Mouse (Mus musculus): ENCODE measurements at regions not wholly inside any gene's neighbourhood (a gene's known extent, or its start where the extent isn't known, plus 50 kb on each side); places are given as distances from the start of the nearest gene placed in this dataset.

DNA sequence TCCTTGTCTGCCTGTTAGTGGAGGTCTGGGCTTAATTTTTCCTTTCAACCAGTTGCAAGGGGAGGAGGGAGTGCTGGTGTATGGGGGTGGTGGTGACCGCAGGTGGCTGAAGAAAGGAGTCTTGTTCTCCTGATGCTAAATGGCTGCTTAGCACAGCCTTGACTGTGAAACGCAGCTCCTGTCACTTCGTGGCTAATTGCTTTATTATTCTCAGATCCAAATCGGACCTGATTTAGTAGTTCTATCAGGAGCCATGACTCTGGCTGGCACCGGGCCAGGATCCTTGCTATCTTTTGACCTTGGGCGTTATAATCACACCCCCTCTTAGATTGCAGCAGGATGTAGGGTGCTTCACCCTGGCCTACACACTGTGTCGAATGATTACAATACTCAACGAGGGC, 726.8 kb downstream of the Bcl11a start:
- no peak for DNase-seq (ENCODE audit: low read depth)

DNA sequence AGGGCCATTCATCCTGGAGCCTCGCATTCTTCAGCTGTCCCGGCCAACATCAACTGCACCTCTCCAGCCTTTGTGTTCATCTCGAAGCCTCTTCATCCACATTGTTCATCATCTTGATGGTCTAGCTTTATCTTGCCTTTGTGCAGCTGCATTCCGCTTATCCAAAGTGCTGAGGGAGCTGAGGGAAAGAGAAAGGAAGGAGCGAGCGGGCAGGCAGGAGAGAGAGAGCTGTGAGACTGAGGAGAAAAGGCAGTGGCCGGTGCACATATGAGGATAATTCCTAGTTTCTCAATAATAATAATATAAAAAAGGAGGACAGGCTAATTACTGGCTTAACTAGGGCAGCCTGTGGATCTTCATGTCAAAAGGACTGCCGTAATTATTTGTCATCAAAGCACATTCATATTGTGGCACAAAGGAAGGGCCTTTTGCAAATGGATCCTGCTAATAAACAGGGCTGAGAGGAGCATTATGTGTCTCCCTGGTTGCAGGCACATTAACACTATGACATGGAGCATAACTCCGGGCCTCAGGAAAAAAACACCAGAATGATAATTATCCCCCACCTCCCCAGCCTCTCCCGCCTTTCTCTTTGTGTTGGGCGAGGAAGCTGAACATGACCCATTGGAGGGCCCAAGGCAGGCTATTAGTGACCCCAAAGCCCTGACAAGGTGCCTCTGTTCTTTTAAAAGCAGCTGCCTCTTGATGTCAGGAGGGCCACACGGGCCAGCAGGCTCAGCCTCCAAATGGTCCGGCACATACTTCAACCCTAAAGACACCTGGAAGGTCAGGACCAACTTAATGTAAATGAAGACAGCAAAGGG, 751.9 kb downstream of the Bcl11a start:
- no peak for DNase-seq (ENCODE audit: low read depth)

DNA sequence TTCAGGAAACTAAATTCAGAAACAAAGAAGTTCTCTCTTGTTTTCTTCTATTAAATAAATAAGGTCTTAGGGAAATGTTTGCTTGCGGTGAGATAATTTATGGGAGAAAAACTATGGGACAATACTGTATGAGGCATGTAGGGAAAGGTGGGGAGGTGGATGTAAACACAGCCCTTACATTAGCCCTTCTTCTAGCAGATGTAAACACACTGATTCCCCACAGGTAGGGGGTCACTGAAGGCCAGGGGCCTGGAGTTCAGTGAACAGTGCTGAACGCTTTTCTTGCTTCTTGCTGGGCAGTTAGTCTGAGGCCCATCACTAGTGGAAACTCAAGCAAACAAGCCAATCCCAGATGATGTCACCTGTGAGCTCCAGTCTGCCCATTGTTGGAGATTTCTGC, 752.6 kb downstream of the Bcl11a start:
- DNase-seq (ENCODE audit: low read depth): no peak

DNA sequence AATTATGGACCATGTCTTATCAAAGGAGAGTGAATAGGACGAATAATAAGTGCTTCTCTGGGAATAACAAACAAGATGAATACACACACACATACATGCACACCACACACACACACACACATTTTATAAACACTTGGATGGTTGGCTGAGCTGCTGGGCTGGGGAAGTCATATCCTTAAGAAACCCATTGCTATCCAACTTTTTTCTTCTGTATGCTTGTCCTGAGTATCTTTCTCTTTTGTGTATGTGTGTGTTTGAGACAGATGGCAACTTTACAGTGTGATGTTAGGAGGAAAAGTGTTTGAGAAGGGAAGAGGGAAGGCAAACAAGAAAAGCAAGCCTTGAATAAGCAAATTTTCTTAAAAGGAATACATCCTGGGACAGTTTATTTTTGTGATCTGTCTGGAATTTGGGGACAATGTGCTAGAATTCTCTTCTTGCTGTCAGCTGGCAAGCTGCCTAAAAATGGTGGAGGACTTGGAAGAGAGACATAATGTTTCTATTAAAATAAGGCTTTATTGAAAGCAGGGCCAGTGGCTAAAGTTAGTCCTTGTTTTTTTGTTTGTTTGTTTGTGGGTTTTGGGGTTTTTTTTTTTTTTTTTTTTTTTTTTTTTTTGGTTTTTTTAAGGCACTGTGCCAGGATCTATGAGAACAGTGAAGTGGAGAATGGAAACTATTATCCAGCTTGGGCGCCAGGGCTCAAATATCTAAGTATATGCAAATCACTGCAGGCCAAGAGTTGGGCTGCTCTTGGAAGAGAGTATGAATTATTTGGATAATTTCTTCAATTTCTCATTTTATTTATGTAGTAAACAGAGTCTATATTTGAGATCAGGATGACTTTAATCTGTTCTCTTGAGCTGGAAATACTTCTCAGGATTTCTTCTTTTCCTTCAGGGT, 766.2 kb downstream of the Bcl11a start:
- DNase-seq (ENCODE audit: low read depth): no peak

DNA sequence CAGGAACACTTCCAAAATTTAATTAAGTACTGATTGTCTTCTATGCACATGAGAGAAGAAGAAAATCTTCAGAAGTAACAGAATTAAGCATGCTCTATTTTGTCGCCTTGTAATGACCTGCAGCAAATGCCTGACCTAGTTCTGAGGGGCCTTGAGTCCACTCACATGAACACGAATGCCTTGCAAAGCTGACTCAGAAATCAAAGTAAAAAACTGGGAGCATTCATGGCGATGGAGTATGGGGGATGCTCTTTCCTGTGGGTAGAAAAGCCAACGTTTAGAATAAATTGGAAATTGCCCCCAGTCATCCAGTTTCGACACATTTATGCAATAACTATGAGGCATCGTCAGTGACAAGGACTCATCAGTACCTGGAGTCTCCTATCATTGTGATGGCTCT, 779.1 kb downstream of the Bcl11a start:
- no peak for DNase-seq (ENCODE audit: low read depth)

DNA sequence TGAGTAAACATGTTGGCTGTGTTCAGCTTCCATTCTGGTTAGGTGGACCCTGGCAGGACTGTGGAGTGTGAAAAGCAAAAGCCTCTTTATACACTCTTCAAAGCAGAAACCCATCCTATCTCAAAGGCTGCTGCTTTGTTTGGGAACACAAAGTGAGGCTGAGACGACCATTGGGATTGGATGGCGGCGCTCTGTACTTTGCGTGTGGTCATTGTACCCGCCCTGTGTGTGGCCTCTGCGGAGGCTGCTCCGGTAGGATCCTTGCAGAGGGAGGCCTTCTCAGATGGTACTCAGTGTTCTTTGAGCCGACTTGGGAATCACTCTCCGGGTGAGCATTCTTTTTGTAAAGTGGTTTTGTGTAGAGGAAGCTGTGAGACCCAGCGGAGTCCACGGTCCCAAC, 786.8 kb downstream of the Bcl11a start:
- no peak for DNase-seq (ENCODE audit: low read depth)

DNA sequence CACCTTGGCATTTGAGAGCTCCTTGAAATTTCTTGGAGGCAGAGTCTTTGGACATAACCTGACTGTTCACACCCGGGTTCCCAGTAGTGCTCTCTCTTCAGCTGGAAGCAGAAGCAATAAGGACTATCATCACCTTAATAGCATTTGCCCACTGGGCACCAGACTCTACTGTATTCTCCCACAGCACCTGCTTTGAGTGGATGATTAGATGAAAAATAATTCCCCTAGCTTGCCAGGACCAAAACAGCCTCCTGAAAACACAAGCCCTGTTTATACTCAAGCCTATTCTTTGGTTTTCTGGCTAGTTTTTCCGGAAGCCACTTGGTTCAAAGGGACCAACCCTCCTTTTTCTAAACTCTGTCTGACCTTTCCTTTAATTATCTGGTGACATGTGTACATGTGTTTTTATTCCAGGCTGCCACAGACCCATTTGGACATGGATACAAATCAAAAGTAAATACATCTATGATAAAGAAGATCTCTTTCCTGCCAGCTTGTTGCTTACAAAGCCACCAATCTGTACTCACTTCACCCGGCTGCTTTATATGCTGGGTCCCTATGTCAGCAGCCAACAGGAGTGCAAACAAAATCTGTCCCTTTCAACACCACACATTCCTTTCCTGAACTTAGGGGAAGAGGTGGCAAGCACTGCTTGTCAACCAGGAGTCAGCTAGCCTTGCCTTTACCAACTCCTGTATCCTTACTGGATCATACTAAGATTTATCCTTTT, 787.4 kb downstream of the Bcl11a start:
- no peak for DNase-seq (ENCODE audit: low read depth)
